Comparison of ENCODE assay signal across 9 mouse cellular contexts in genomic region chr12:108396081-108396947, GRCm38 (mm10). TPM values are rescaled to one million over a fixed set of nuclear protein-coding genes. Genes with fewer than 3 reads are reported as not detected.
DNase-seq lines count a peak whose midpoint lies in the region; ATAC-seq and TF ChIP-seq lines count a peak whose summit lies in the region.
"Had no signal": no experiment of that assay in that cellular context is flagged by ENCODE, and none has a peak within 500 bp of the region (broad histone marks: within the 10 kb centered on the region; RNA-seq: fewer than 3 reads in every experiment).

No protein-coding gene starts in this region.

- H3K4me3 ChIP-seq in CH12.LX (replicated peaks in 1 of 3; ENCODE audit: low read depth in 2 of 3, low read length in 2 of 3, poor library complexity in 1 of 3), result no peak overlapping the region
- H3K4me3 ChIP-seq in neural tube, embryonic 15.5 days (replicated peaks), result no peak overlapping the region
- H3K4me3 ChIP-seq: limb, embryonic 13.5 days had no signal

- no peak overlapping the region for H3K4me2 ChIP-seq in CH12.LX (ENCODE audit: insufficient read depth, low read depth, poor library complexity, severe bottlenecking)
- H3K4me2 ChIP-seq in neural tube, embryonic 15.5 days, result no peak overlapping the region
- H3K4me2 ChIP-seq: limb, embryonic 13.5 days had no signal

- no peaks in the 10 kb centered on the region for H3K79me2 ChIP-seq in CH12.LX (replicated peaks; ENCODE audit: control insufficient read depth, extremely low read depth, insufficient read depth, poor library complexity, severe bottlenecking)

- peaks cover 93% of the 10 kb centered on the region for H3K27me3 ChIP-seq in CH12.LX (replicated peaks)
- H3K27me3 ChIP-seq in neural tube, embryonic 15.5 days (replicated peaks), result no peaks in the 10 kb centered on the region
- H3K27me3 ChIP-seq: limb, embryonic 13.5 days had no signal

- TF ChIP-seq RAD21 in CH12.LX (IDR thresholded peaks at IDR 0.05; ENCODE audit: low read depth, low read length), result no peak

- H3K9me3 ChIP-seq in CH12.LX (replicated peaks; ENCODE audit: low read length), result no peaks in the 10 kb centered on the region
- H3K9me3 ChIP-seq in neural tube, embryonic 15.5 days (replicated peaks), result no peaks in the 10 kb centered on the region
- H3K9me3 ChIP-seq: limb, embryonic 13.5 days had no signal

- 52% methylated on average over 11 of the region's 11 CpGs for WGBS in neural tube, embryonic 15.5 days

- peak; percentile 21 for DNase-seq in CH12.LX (ENCODE audit: extremely low read depth)
- DNase-seq in brain, embryonic 18.5 days (ENCODE audit: low read depth, low spot score), result peak; percentile 79
- peak; percentile 69 to 79 for DNase-seq in frontal cortex, postnatal 36 days (ENCODE audit: low spot score in 2 of 2)
- peak; percentile 82 for DNase-seq in layer of hippocampus, adult 9-11 months
- no peak for DNase-seq in spleen, postnatal 14 days (ENCODE audit: low spot score in 2 of 2)
- DNase-seq in cerebellum, adult 11-12 months, result no peak
- DNase-seq in testis, postnatal 14 days (ENCODE audit: low spot score), result no peak

- no peak overlapping the region for H3K27ac ChIP-seq in CH12.LX (ENCODE audit: insufficient read depth, low read depth)
- H3K27ac ChIP-seq in neural tube, embryonic 15.5 days (replicated peaks), result peak overlapping the region; percentile 69
- H3K27ac ChIP-seq: limb, embryonic 13.5 days had no signal

- ATAC-seq in neural tube, embryonic 15.5 days (ENCODE audit: low FRiP score), result peak; percentile 87

- H3K9ac ChIP-seq in CH12.LX (ENCODE audit: insufficient read depth, low read depth), result no peak overlapping the region
- H3K9ac ChIP-seq in neural tube, embryonic 15.5 days (replicated peaks), result no peak overlapping the region
- H3K9ac ChIP-seq: limb, embryonic 13.5 days had no signal

- TF ChIP-seq CTCF in CH12.LX (conservative IDR thresholded peaks at IDR 0.05 in 1 of 2, IDR thresholded peaks at IDR 0.05 in 1 of 2; ENCODE audit: low read depth in 2 of 2, low read length in 2 of 2), result no peak

- TF ChIP-seq POLR2A in CH12.LX (IDR thresholded peaks at IDR 0.05; ENCODE audit: low read depth, low read length), result no peak

- no peaks in the 10 kb centered on the region for H3K4me1 ChIP-seq in CH12.LX (ENCODE audit: control insufficient read depth in 1 of 2, insufficient read depth in 2 of 2)
- peaks cover 34% of the 10 kb centered on the region for H3K4me1 ChIP-seq in neural tube, embryonic 15.5 days

- in situ Hi-C loops in CH12.LX (cut with MboI; ENCODE audit: low pct_ligation_motif_present, low pct_unique_long_range_greater_than_20kb, low sequenced_read_pairs), result no loop called here

- no peak for TF ChIP-seq EP300 in CH12.LX (IDR thresholded peaks at IDR 0.05; ENCODE audit: low read length)

- H3K36me3 ChIP-seq in CH12.LX (replicated peaks in 1 of 2; ENCODE audit: control insufficient read depth in 1 of 2, insufficient read depth in 1 of 2, low read length in 1 of 2), result no peaks in the 10 kb centered on the region
- H3K36me3 ChIP-seq in neural tube, embryonic 15.5 days, result no peaks in the 10 kb centered on the region
- H3K36me3 ChIP-seq: limb, embryonic 13.5 days had no signal

- dilution Hi-C loops in CH12.LX (cut with MboI; ENCODE audit: extremely low pct_ligation_motif_present, extremely low pct_unique_long_range_greater_than_20kb, low sequenced_read_pairs), result no loop called here

TF ChIP-seq in CH12.LX, 34 proteins besides CTCF, POLR2A, EP300 and RAD21:
- no peak for TF ChIP-seq ELF1 (IDR thresholded peaks at IDR 0.05; ENCODE audit: low read depth, low read length)
- TF ChIP-seq MXI1 (IDR thresholded peaks at IDR 0.05; ENCODE audit: low read depth, low read length), result no peak
- no peak for TF ChIP-seq HCFC1 (IDR thresholded peaks at IDR 0.05; ENCODE audit: low read depth, low read length)
- no peak for TF ChIP-seq ETS1 (conservative IDR thresholded peaks at IDR 0.05; ENCODE audit: low read depth, low read length)
- TF ChIP-seq KAT2A (IDR thresholded peaks at IDR 0.05; ENCODE audit: insufficient replicate concordance, low read length), result no peak
- TF ChIP-seq POLR2AphosphoS2 (IDR thresholded peaks at IDR 0.05; ENCODE audit: low read depth, low read length), result no peak
- no peak for TF ChIP-seq NELFE (IDR thresholded peaks at IDR 0.05; ENCODE audit: low read depth, low read length)
- TF ChIP-seq SMC3 (IDR thresholded peaks at IDR 0.05; ENCODE audit: low read depth, low read length), result no peak
- TF ChIP-seq PAX5 (IDR thresholded peaks at IDR 0.05; ENCODE audit: low read length), result no peak
- TF ChIP-seq NRF1 (IDR thresholded peaks at IDR 0.05; ENCODE audit: low read depth, low read length), result no peak
- no peak for TF ChIP-seq ZNF384 (IDR thresholded peaks at IDR 0.05; ENCODE audit: low read depth, low read length)
- no peak for TF ChIP-seq USF2 (conservative IDR thresholded peaks at IDR 0.05; ENCODE audit: low read depth, low read length)
- TF ChIP-seq ZMIZ1 (IDR thresholded peaks at IDR 0.05; ENCODE audit: low read depth, low read length), result no peak
- TF ChIP-seq RCOR1 (conservative IDR thresholded peaks at IDR 0.05; ENCODE audit: low read depth, low read length), result no peak
- TF ChIP-seq IRF4 (IDR thresholded peaks at IDR 0.05; ENCODE audit: low read depth, low read length), result no peak
- no peak for TF ChIP-seq CHD2 (IDR thresholded peaks at IDR 0.05; ENCODE audit: low read length)

RNA-seq across cellular contexts. Expression of gene Eml1, which starts 25.6 kb away (rescaled TPM):
- total RNA-seq in CH12.LX (2012; rRNA removed) (not detected in 2 replicates), CH12.LX (2014; rRNA removed) (not detected in 2 replicates)
- polyA plus RNA-seq in CH12.LX (2012; ENCODE audit: insufficient read length, low read depth), result not detected in 2 replicates
- polyA plus RNA-seq in neural tube, embryonic 15.5 days (2015; fragmentation: Nextera tagmentation; extraction: Ambion mirVana), result 60.3 and 69.0 TPM in 2 replicates

Comparison
In these comparisons a context has a peak if more than half of its experiments do, and no peak if none do; other contexts are left out.
1. DNase-seq: peak in CH12.LX (single experiment), brain, embryonic 18.5 days (single experiment), frontal cortex, postnatal 36 days (2 of 2) and layer of hippocampus, adult 9-11 months (single experiment); none in spleen, postnatal 14 days (0 of 2), cerebellum, adult 11-12 months (single experiment) and testis, postnatal 14 days (single experiment).
2. RNA of gene Eml1, which starts 25.6 kb away (polyA plus RNA-seq): 60.3 to 69.0 TPM in neural tube, embryonic 15.5 days; not detected in CH12.LX; every median in the first group is over 10 times any median in the second.